12 mouse cellular contexts compared by ENCODE assay signal in genomic region chr2:33037429-33037828, GRCm38 (mm10). TPM values are rescaled to one million over a fixed set of nuclear protein-coding genes. Genes with fewer than 3 reads are reported as not detected.
DNase-seq lines count a peak whose midpoint lies in the region; ATAC-seq lines count a peak whose summit lies in the region.
"Had no signal": no experiment of that assay in that cellular context is flagged by ENCODE, and none has a peak within 500 bp of the region (broad histone marks: within the 10 kb centered on the region; RNA-seq: fewer than 3 reads in every experiment).

No protein-coding gene starts in this region.

- no peaks in the 10 kb centered on the region for H3K27me3 ChIP-seq in hindbrain, embryonic 16.5 days (replicated peaks; ENCODE audit: control insufficient read depth, insufficient read depth, low read length)
- H3K27me3 ChIP-seq in hindbrain, embryonic 11.5 days (ENCODE audit: control insufficient read depth, insufficient read depth, low read length) = no peaks in the 10 kb centered on the region
- H3K27me3 ChIP-seq: neural tube, embryonic 12.5 days had no signal

- 48% methylated on average over 1 of the region's 1 CpGs for WGBS in hindbrain, embryonic 16.5 days
- 91% methylated on average over 1 of the region's 1 CpGs for WGBS in hindbrain, embryonic 11.5 days

- no peaks in the 10 kb centered on the region for H3K4me1 ChIP-seq in hindbrain, embryonic 16.5 days (ENCODE audit: control insufficient read depth, insufficient read depth, low read depth, low read length)
- no peaks in the 10 kb centered on the region for H3K4me1 ChIP-seq in hindbrain, embryonic 11.5 days (replicated peaks; ENCODE audit: control insufficient read depth, insufficient read depth, low read length)
- H3K4me1 ChIP-seq: neural tube, embryonic 12.5 days had no signal

- H3K4me3 ChIP-seq in hindbrain, embryonic 16.5 days (ENCODE audit: low read length) = no peak overlapping the region
- H3K4me3 ChIP-seq in hindbrain, embryonic 11.5 days (ENCODE audit: low read depth, low read length) = no peak overlapping the region
- H3K4me3 ChIP-seq: megakaryocyte, embryonic 14.5 days; neural tube, embryonic 12.5 days had no signal

- no peak overlapping the region for H3K4me2 ChIP-seq in hindbrain, embryonic 16.5 days (ENCODE audit: low read length)
- no peak overlapping the region for H3K4me2 ChIP-seq in hindbrain, embryonic 11.5 days (replicated peaks; ENCODE audit: low read depth, low read length)
- H3K4me2 ChIP-seq: neural tube, embryonic 12.5 days had no signal

- 0 out of 2 replicates have a peak, but pooled peaks cover 2% of the 10 kb centered on the region for H3K36me3 ChIP-seq in hindbrain, embryonic 16.5 days (ENCODE audit: control insufficient read depth, insufficient read depth, low read length)
- H3K36me3 ChIP-seq in hindbrain, embryonic 11.5 days (ENCODE audit: control insufficient read depth, insufficient read depth, low read length) = no peaks in the 10 kb centered on the region
- H3K36me3 ChIP-seq: neural tube, embryonic 12.5 days had no signal

- no peak overlapping the region for H3K9ac ChIP-seq in hindbrain, embryonic 16.5 days (ENCODE audit: low read depth, low read length)
- no peak overlapping the region for H3K9ac ChIP-seq in hindbrain, embryonic 11.5 days (ENCODE audit: low read depth, low read length)
- H3K9ac ChIP-seq: liver, postnatal 0 days; neural tube, embryonic 12.5 days had no signal

- H3K9me3 ChIP-seq in hindbrain, embryonic 16.5 days (ENCODE audit: control insufficient read depth, low read length) = no peaks in the 10 kb centered on the region
- H3K9me3 ChIP-seq in hindbrain, embryonic 11.5 days (ENCODE audit: control insufficient read depth, low read length) = no peaks in the 10 kb centered on the region
- H3K9me3 ChIP-seq: megakaryocyte, embryonic 14.5 days; neural tube, embryonic 12.5 days had no signal

- H3K27ac ChIP-seq in hindbrain, embryonic 16.5 days (ENCODE audit: low read depth, low read length) = no peak overlapping the region
- H3K27ac ChIP-seq in hindbrain, embryonic 11.5 days (ENCODE audit: low read depth, low read length) = no peak overlapping the region
- H3K27ac ChIP-seq: neural tube, embryonic 12.5 days had no signal

- ATAC-seq in hindbrain, embryonic 16.5 days = peak; percentile 93
- no peak for ATAC-seq in hindbrain, embryonic 11.5 days (ENCODE audit: low FRiP score)
- ATAC-seq: liver, postnatal 0 days had no signal

- no peak for DNase-seq in hindbrain, embryonic 11.5 days (ENCODE audit: low spot score)
- peak; percentile 34 for DNase-seq in brain, embryonic 18.5 days (ENCODE audit: low read depth, low spot score)
- peak; percentile 36 to 80 for DNase-seq in layer of hippocampus, postnatal 14 days (ENCODE audit: low spot score in 2 of 2)
- DNase-seq in right cerebral cortex, postnatal 10 days (ENCODE audit: low spot score in 2 of 2) = peak; percentile 87 to 92
- DNase-seq in thymus, postnatal 36 days = no peak
- no peak for DNase-seq in urinary bladder, adult 2 months (ENCODE audit: low spot score)
- DNase-seq in gastrocnemius, postnatal 4 days (ENCODE audit: low spot score in 2 of 2) = no peak
- DNase-seq: liver, postnatal 0 days; thymus, postnatal 4 days had no signal

RNA-seq across cellular contexts. Expression of gene Slc2a8, which starts 55.5 kb away (rescaled TPM):
- polyA plus RNA-seq in hindbrain, embryonic 16.5 days (2015; fragmentation: Nextera tagmentation; extraction: Ambion mirVana) = 23.2 and 26.0 TPM in 2 replicates
- 9.3 and 10.5 TPM in 2 replicates for polyA plus RNA-seq in hindbrain, embryonic 11.5 days (2014; fragmentation: Nextera tagmentation; extraction: Ambion mirVana)
- total RNA-seq in layer of hippocampus, postnatal 14 days (2021) = 10 to 100 TPM; 24.0 to 25.4 TPM
- 21.0 and 21.5 TPM in 2 replicates for polyA plus RNA-seq in urinary bladder, adult 2 months (2012; rRNA removed)
- 1 to 10 TPM; 8.8 to 9.7 TPM for total RNA-seq in gastrocnemius, postnatal 4 days (2021)

Comparison
In these comparisons a context has a peak if more than half of its experiments do, and no peak if none do; other contexts are left out.
1. DNase-seq: peak in brain, embryonic 18.5 days (single experiment), layer of hippocampus, postnatal 14 days (2 of 2) and right cerebral cortex, postnatal 10 days (2 of 2); none in hindbrain, embryonic 11.5 days (single experiment), thymus, postnatal 36 days (0 of 2), urinary bladder, adult 2 months (single experiment) and gastrocnemius, postnatal 4 days (0 of 2).